Mouse (Mus musculus) CD8-positive naive resting alpha-beta T cell, adult 2 months (primary cell): Measurements from ENCODE around the gene Piezo1.

Experiments used
- DNase-seq, 2 experiments: peaks; one replicate each; pipeline ENCODE4 v3.0.0; 2022; ENCODE audit warnings: low read depth in 2 of 2, low spot score in 2 of 2

The Piezo1 gene

GRCm38 (mm10) chr8:122571153-122571552 is 20.0 kb upstream of the Piezo1 start:
- DNase-seq = no peak

DNA sequence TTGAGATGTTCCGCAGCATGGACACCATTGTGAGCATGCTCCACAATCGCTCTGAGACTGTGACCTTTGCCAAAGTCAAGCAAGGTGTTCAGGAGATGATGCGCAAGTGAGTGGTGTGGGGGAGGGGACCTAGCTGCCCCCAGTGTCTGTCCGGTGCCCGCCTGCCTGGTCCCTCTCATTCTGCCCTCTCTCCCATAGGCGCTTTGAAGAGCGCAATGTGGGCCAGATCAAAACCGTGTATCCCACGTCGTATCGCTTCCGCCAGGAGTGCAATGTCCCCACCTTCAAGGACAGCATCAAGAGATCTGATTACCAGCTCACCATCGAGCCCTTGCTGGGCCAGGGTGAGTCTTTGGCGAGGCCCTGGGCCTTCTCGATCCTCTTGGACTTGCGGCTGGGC is 18.9 kb upstream of the Piezo1 start:
- no peak for DNase-seq

GRCm38 (mm10) chr8:122569329-122569728 is 18.2 kb upstream of the Piezo1 start:
- no peak for DNase-seq

DNA sequence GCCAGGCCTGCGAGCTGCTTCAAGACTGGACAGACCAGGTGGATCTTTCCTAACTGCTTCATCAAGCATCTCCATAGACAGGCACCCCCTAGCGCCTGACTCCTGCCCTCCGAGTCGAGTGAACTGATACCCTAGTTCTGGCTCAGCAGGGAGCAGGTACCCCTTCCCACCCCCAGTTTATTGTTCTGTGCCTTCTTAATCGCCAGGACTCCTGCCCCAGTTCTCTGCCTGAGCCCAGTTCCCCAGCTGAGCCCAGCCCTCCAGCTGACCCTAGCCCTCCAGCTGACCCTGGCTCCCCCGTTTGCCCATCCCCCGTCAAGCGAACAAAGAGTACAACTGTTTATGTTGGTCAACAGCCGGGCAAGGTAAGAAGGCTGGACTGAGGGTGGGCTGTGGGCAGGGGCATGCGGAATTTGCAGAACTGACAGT is 17.8 kb upstream of the Piezo1 start:
- DNase-seq = no peak

GRCm38 (mm10) chr8:122568109-122568504 is 17.0 kb upstream of the Piezo1 start:
- peak; percentile 63 to 64 for DNase-seq

DNA sequence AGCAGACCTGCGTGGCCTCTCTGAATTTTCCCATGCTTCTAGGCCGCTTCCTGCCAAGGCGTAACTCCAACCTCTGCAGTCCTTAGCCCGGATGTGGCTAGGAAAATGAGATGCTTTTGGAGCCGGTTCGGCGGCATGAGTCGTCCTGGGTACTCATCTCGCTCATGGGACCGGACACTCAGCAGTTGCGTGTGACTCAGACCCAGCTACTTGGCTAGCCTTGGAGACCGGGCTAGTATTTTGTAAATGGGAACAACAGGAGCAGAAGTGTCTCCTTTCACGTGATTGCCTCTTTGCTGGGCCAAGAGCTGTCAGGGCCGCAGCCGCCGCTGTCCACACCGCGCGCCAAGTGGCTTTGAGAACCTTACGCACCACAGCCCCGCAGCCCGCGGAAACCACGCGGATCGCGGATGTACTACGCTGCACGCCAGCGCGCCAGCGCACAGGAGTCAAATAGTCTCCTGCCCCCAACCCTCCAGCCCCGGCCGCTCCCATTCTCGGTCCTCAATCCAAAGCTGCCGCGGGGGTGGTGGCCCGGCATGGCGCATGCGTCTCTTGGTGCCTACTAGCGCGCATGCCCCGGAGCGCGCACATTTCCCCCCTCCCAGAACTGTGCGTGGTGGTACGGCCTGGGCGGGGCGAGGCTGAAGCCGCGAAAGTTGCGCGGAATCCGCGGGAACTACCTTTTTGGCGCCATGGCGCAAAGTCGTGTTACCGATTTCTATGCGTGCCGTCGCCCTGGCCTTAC is 16.4 kb upstream of the Piezo1 start, which contains the start of gene Cdt1:
Cdt1 (plus strand) TSS at position 655 of the 748 bp plus-strand sequence.
- DNase-seq = peak; percentile 91 to 93

- no peak for DNase-seq
Measured at GRCm38 (mm10) chr8:122566766-122567165, 15.6 kb upstream of the Piezo1 start.

- no peak for DNase-seq
Measured at GRCm38 (mm10) chr8:122564363-122565352, 13.5 kb upstream of the Piezo1 start.

DNA sequence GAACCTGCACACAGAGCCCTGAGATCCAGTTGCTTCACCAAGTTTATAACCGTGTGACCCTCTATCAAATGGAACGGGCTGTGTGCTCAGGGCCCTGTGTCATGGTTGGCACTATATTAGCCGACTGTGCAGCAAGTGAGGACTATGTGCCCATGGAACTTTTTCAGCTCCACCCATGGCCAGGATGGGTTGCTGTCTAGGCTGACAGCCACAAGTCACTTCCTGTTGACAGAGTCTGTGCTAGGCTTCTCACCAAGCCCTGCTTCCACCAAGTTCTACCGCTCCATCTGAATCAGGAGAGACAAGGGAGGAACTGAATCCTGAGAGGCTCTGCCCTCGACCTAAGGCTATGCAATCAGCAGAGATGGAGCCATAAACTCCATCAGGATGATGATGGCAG is 10.1 kb upstream of the Piezo1 start:
- DNase-seq = peak; percentile 42 to 57

- no peak for DNase-seq
Measured at GRCm38 (mm10) chr8:122558671-122559349, 7.7 kb upstream of the Piezo1 start.

DNA sequence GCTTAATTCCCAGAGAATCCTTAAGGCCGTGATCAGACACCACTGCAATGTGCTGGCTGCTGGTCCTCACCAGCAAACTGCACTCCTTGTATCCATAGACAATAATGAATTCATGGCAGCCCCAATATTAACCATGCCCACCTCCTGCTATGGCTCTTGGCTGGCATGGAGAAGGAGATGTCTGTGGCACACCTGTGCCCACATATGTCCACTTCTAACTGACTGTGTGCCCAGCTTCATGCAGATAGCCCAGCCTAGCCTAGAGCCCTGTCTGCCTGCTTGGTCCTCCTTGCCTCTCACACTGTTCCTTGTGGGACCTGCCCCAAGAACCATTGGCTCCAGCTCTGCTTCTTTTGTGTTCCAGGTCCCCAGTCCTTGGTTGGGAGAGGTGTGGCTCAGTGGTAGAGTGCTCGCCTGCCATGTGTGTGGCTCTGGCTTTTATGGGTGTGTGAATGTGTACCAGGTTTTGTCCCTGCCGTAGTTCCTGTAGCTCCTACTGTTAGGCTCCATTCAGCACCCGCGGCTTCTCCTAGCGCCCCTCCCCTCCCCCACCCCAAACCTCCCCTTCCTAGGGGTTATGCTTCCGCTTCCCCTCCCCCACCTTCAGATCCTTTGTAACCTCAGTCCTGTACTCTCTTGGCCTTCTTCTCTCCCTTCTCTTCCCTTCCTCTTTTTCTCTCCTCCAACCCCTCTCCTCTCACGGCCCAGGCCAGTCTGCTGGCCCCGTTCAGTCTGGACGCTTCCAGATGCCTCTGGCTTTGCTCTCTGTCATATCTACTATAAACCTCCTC is 6.3 kb upstream of the Piezo1 start:
- no peak for DNase-seq

DNA sequence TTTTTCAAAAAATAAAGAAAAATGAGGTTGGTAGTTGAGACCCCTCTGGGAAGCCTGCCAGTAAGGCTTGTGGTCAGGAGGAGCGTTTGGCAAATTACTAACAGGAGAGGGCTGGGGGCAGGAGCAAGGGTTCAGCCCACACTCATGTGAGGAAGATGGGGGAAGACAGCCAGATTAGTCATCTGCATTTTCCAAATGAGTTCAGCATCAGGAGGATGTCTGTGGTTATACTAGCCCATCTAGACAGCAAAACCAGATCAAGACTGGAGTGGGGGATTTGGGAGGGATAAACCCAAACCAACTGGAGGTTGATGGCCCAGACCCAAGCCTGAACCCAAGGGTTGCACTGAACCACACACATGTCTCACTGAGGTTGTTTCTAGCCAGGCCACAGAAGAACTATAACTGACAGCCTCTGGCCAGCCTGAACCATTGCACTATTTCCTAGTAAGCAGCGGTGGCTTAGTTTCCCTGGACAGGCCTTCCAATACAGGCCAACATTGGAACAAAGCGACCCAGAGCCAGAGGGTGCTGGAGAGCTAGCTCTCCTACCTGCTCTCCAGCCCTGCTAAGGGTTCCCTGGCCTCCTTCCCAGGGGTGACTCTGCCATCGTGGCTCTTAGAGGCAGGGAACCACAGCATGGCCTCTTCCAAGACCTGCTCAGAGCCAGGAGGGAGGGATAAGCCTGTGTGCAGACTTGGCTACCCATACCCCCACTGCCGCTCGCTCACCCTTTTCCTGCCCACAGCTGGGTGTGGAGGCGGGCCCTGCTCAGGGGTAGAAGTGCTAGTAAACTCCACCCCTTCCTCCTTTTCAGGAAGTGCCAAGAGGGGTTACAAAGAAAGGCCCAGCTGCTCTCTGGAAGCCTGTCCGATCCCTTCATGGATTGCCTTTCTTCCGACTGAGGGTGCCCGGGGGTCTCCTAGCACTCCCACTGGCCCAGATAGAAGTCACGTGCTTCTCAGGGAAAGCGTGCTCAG is 5.2 kb upstream of the Piezo1 start:
- peak; percentile 70 to 72 for DNase-seq

DNA sequence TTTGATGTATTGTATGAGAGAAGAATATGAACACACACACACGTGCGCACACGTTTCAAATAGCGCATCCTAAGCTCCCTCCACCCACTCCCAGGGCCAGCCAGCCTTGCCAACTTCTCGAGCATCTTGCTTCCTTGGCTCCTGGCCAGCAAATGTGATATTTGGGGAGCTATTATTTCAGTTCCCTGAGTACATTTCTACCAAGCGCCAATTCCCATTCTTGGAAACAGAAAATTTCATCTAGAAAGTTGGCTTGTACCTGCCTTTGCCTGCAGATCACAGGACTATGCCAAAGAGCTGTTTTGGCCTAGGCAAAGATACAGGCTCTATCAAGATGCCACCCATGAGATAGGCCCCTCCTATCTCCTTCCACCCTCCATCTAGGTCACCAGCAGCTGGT is 3.7 kb upstream of the Piezo1 start:
- DNase-seq = no peak

GRCm38 (mm10) chr8:122550995-122551264 is 199 bp downstream of the Piezo1 start:
- no peak for DNase-seq

GRCm38 (mm10) chr8:122550234-122550994 is 715 bp downstream of the Piezo1 start:
- no peak for DNase-seq

DNA sequence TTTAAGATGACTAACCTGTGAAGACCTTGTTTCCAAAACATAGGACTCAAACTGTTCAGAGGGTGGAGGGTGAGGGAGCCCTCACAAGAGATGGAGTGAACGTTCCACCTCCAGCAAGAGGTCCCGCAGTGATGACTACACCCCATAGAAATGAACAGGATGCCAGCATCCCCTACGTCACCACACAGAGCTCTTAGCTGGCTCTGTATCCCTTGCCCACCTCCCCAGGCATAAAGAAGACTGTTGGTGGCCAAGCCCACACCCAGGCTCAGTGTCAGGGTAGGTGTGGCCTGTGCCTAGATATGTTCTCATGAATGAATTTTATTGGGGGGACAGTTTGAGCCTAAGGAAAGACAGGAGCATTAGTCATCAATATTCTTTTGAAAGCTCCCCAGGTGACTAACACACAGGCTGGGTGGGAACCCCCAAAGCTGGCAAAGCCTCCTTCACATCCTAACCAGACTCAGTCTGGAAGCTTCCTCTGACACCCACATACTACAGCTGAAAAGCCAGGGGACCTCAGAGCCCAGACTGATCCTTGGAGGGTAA is 2.2 kb downstream of the Piezo1 start:
- no peak for DNase-seq

DNA sequence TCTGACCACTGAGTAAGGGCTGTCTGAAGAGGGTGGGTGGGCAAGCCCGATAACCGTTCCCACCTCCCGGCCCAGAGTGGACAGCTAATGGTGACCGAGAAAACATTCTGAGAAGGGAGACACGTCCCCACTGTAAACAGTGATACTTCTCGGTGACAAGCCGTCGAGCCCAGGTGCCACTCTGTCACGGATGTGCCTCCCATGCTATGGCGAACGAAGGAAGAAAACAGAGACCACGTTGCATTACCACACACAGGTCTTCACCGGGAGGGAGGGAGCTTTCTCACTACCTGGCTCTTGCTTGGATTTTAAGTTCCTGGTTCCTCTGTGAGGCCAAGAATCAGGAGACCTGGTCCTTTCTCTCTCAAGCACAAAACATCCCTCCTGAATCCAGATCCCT is 2.8 kb downstream of the Piezo1 start:
- DNase-seq = no peak

GRCm38 (mm10) chr8:122547815-122548214 is 3.3 kb downstream of the Piezo1 start:
- peak; percentile 51 to 57 for DNase-seq
